Mouse (Mus musculus) layer of hippocampus, adult 8-10 months (tissue): Measurements from ENCODE around the gene Gja5. TPM values are rescaled to one million over a fixed set of nuclear protein-coding genes. Genes with fewer than 3 reads are reported as not detected.

Experiments used
- DNase-seq, 2 experiments: peaks; one replicate each; pipeline ENCODE4 v3.0.0; 2022; ENCODE audit warnings: low spot score in 2 of 2
- total RNA-seq, 4 experiments: library from RNA; stranded (reverse); gene quantifications; 2 replicates each; pipeline ENCODE4 v1.2.4; 2022

Gja5 gene
- total RNA-seq, 4 experiments from 2014 or later, result 0.39 to 1.3 (median 0.62) TPM

- no peak for DNase-seq
Observed at GRCm38 (mm10) chr3:96931261-96931681, 26.8 kb downstream of the Gja5 start.

DNA sequence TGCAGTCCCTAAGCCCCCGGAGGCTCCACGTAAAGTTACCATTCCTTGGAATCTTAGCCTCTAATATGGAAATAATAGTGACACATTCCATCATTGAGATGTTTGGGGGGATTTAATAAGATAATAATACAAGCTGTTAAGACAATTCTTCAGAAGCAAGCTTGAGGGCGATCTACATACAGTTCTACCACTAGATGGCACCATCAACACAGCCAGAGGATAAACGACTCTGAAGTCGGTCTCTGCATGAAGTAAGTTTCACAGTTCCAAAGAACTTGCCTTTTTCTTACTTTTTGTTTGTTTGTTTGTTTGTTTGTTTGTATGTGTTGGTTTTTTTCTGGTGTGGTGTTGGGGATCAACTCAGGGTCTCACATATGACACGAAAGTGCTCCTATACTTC, 31.7 kb downstream of the Gja5 start:
- no peak for DNase-seq

GRCm38 (mm10) chr3:96937606-96938005, 33.1 kb downstream of the Gja5 start:
- peak; percentile 16 to 20 for DNase-seq

- peak; percentile 83 to 92 for DNase-seq
Observed at GRCm38 (mm10) chr3:96938738-96939137, 34.2 kb downstream of the Gja5 start.

DNA sequence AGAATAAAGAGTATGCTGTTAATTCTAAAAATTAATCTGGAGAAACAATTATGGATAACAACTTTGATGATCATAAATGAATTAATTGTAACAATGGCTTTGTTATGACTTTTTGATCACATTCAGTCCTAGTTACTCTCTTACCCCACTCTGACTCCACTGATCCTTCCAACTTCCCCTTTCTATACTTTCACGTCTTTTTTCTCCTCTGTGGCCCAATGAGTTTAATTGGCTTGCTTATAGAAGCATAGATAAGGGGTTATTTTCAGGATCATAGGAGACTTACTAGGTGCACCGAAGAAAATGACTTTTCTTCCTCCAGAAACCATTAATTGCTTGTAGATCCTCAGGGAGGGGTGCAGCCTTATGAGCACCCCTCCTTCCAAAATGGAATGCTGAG, 38.2 kb downstream of the Gja5 start:
- no peak for DNase-seq

DNA sequence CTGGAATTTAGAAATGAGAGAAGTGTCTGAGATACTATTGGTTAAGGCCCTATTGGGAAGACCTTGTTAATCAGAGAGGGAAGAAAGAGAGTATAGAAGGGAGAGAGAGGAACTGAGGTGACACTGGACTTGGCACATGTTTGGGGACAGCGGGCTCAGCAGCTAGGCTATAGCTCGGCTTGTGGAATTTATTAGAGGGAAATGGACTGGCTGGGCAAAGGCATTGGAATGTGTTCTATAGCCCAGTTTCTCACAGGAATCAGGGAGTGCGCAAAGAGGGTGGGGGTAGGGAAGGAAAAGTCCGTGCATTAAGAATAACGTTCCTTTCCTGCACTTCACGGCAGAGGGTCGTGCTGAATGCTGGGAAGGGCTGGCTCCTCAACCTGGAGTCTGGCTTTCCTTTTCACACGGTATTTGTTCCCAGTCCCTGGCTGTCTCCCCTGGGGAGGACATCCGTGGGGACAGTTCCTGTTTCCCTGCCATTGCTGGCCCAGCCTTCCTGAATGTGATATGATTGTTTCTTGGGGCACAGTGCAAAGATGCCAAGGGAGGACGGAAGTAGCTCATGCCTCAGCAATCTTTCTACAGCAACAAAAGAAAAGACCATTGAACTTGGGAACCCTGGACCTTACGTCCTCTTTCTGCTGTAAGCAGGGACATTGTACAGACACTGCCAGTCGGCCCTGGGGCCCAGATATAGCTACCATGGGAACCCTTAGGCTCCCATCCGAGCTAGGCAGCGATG, 49.2 kb downstream of the Gja5 start:
- DNase-seq, result no peak

- DNase-seq, result no peak
Observed at GRCm38 (mm10) chr3:96960597-96960996, 56.1 kb downstream of the Gja5 start.

DNA sequence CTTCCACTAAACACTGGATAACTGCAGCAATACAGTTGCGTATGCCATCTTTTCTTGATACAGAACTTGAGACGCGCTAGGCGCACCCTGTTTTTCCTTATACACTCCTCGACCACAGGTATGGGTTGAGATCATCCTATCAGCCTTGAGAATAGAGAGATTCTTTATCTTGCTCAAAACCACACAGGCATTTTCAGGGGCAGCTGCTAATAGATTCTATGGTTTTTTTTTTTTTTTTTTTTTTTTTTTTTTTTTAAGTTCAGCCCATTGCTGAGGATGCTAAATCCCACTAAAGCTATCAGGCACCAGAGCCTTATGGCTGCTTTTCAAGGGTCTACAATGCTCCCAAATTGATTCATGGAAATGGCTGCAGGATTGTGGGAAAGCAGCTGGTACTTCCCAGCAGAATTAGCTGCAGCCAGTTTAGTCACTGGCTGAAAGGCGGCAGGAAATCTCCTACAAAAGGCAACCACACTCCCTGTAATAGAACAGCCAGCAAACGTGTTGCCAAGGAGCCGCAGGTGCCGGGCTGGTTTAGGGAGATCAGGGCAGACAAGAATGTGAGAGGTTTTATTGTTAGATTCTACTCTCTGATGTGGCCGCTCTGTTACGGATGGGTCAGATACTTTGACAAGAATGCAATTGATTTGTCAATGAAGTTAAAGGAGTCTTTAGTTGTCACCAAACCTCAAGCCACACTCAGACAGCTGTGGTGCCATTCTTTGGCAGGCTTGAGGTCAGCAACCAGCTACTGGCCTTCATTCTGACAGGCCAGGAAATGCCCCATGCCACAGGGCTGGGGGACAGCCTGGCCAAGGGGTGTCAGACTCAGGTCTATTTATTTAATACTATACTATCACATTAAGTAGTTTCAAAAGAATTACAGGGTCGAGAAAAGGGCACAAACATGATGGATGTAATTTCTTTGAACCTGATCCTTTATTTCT, 58.9 kb downstream of the Gja5 start:
- DNase-seq, result no peak

DNA sequence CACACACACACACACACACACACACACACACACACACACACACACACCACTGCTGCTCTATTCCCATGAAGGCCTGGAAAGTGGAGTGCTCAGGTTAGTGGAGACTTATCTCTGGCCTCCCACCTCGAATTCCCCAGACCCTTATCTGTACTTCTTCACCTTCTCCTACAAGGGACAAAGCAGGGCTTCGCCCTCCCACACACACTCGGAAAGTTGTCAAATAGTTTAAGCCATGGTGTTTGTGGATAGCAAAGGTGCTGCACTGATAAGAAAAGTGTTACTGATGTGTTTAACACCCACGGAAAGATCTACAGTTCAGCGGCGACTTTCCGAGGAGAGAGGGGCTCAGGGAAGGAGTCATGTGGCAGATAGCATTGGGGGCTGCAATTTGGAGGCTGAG, 66.5 kb downstream of the Gja5 start:
- no peak for DNase-seq

GRCm38 (mm10) chr3:96974467-96974866, 70.0 kb downstream of the Gja5 start:
- DNase-seq, result no peak

DNA sequence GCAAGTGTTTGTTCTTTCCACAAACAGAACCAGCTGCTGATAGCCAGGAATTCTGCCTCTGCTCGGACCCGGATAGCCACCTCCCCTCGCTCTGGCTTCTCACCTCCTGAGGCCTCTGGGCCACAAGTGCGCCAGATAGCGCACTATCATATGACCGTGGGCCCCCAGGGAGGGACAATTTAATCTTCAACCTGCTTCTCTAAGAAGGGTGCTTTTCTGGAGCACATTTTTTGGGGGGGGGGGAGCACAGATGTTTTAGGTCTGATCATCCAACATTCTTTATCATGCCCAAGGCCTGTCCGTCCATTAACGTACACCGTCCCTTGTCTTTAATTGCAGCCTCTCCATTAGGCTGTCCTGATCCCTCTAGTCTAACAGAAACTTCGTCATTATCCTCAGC, 71.1 kb downstream of the Gja5 start:
- no peak for DNase-seq

GRCm38 (mm10) chr3:96977507-96977906, 73.0 kb downstream of the Gja5 start:
- DNase-seq, result no peak

DNA sequence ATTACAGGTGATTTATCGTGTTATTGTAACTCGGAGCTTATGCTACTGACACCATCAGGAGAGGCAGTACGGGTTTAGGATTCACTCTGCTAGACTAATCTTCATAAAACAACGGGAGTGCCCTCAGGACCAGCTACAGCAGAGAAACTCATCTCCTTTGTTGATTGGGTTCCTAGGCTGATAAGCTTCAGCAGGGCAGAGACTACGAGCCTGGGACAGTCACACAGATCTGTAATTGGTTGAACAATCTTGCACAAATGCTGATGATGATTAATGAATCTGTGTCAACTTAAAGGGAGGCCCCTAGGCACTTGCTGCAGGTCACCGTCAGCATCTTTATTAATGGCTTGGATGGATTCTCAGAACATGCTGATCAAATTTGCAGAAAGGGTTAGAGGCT, 74.0 kb downstream of the Gja5 start:
- DNase-seq, result no peak

GRCm38 (mm10) chr3:96979020-96979419, 74.5 kb downstream of the Gja5 start:
- no peak for DNase-seq

DNA sequence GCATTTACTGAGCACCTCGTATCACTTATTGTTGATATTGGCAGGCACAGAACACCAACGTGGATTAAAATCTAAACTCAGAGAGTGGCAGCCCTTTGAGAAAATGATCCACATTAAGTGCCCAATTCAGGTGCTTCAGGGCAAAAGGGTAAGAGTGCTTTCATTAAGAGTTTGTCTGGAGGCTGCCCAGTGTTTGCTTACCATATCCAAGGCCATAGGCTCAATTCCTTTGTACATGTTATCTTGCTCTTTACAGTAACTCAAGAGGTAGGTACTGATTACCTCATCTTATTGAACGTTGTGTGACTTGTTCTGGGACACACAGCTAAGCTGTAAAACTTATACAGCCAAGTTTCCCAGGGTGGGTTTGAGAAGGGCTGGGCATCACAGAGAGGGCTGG, 77.3 kb downstream of the Gja5 start:
- no peak for DNase-seq

- no peak for DNase-seq
Observed at GRCm38 (mm10) chr3:96982666-96983065, 78.2 kb downstream of the Gja5 start.

DNA sequence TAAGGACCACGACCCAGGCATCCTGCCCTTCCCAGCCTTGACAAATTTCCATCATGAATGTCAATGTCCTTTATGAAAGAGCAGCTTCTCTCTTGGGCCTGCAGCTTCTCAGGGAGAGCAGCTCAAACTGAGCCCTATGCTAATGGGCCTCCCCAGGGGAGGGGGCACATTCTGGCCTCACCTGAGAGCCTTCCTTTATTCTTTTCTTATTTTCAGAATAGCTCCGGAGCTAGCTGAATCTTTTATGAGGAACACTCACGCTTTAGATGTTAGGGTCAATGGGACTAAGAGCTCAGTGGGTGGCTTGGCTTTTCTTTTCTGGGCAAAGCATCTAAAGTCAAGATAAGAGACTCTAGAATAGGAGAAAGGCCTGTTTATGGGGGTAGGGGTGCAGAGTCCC, 88.0 kb downstream of the Gja5 start:
- DNase-seq, result no peak

GRCm38 (mm10) chr3:96997770-96998169, 93.3 kb downstream of the Gja5 start:
- DNase-seq, result no peak

DNA sequence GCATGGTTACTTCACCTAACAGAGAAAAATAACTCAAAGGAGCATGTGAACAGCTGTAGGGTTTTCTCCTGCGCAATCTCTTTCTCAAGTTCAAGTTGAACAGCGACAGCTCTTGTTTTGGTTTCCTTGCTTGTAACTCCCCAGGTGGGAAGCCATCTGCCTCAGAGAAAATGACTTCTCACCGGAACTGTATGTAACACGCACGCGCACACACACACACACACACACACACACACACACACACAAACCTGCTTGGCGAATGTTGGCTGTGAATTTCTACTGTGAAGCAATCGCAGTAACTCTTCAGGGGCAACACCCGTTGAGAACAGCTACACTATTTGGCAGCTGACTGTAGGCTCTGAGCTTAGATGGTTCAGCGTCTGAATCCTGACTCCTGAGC, 98.6 kb downstream of the Gja5 start:
- DNase-seq, result peak; percentile 8 to 11

- no peak for DNase-seq
Observed at GRCm38 (mm10) chr3:97004509-97004908, 100.0 kb downstream of the Gja5 start.

- DNase-seq, result no peak
Observed at GRCm38 (mm10) chr3:97007010-97007448, 102.5 kb downstream of the Gja5 start.

GRCm38 (mm10) chr3:97025226-97025625, 120.7 kb downstream of the Gja5 start:
- no peak for DNase-seq
